Mouse (Mus musculus) stomach, embryonic 14.5 days (tissue): ENCODE data around the gene Pex16. TPM values are rescaled to one million over a fixed set of nuclear protein-coding genes. Genes with fewer than 3 reads are reported as not detected.
A peak's percentile ranks its signal among the peaks of the same experiment; 100 is the strongest.

Source experiments
- ATAC-seq: fragments of 200-750 bp; cut with Nextera tagmentation; 2 replicates; pipeline ENCODE4 v1.8.0; 2017; ENCODE audit warnings: low read depth, moderate TSS enrichment; ENCODE audit not compliant: insufficient number of reproducible peaks, insufficient read depth, low FRiP score
- H3K27ac ChIP-seq: fragments of 300-500 bp; sonication (generic); 2 replicates; pipeline ENCODE4 v1.5.1; 2014; ENCODE audit warnings: mild to moderate bottlenecking, low read length, moderate library complexity, mixed read lengths
- H3K27me3 ChIP-seq: fragments of 300-500 bp; sonication (generic); 2 replicates; pipeline ENCODE4 v1.6.1; 2014; ENCODE audit warnings: low read length, control low read depth, mixed read lengths; ENCODE audit not compliant: control insufficient read depth, insufficient read depth
- H3K36me3 ChIP-seq: fragments of 300-500 bp; sonication (generic); 2 replicates; pipeline ENCODE4 v1.6.1; 2014; ENCODE audit warnings: mild to moderate bottlenecking, control low read depth, low read length, moderate library complexity, mixed read lengths; ENCODE audit not compliant: control insufficient read depth, insufficient read depth
- H3K4me1 ChIP-seq: fragments of 300-500 bp; sonication (generic); 2 replicates; pipeline ENCODE4 v1.6.1; 2014; ENCODE audit warnings: low read length, control low read depth, mixed read lengths; ENCODE audit not compliant: control insufficient read depth, insufficient read depth
- H3K4me2 ChIP-seq: fragments of 300-500 bp; sonication (generic); replicated peaks from 2 replicates; pipeline ENCODE4 v1.6.1; 2014; ENCODE audit warnings: low read depth, low read length, control low read depth
- H3K4me3 ChIP-seq: fragments of 300-500 bp; sonication (generic); 2 replicates; pipeline ENCODE4 v1.5.1; 2014; ENCODE audit warnings: low read depth, low read length, control low read depth
- H3K9ac ChIP-seq: fragments of 300-500 bp; sonication (generic); replicated peaks from 2 replicates; pipeline ENCODE4 v1.6.1; 2014; ENCODE audit warnings: low read depth, mild to moderate bottlenecking, control low read depth, low read length, moderate library complexity, mixed read lengths
- H3K9me3 ChIP-seq: fragments of 300-500 bp; sonication (generic); 2 replicates; pipeline ENCODE4 v1.6.1; 2016; ENCODE audit warnings: low read depth, low read length, control low read depth; ENCODE audit not compliant: control insufficient read depth
- WGBS: fragments of 180-500 bp; shearing (Covaris S2); extraction: QIAGEN DNeasy Blood & Tissue Kit; methylation state at CpG from one replicate; pipeline ENCODE4 v1.1.7; 2014; 5-methylcytosine and 5-hydroxymethylcytosine counted together
- polyA plus RNA-seq: library from polyadenylated mRNA; unstranded; fragments of >200 nt; fragmentation: Nextera tagmentation; extraction: Ambion mirVana; gene quantifications from 2 replicates; pipeline ENCODE4 v1.2.1, GENCODE M21; 2014

The Pex16 gene
- polyA plus RNA-seq, 1 experiment from 2014 or later: 23.2 TPM

DNA sequence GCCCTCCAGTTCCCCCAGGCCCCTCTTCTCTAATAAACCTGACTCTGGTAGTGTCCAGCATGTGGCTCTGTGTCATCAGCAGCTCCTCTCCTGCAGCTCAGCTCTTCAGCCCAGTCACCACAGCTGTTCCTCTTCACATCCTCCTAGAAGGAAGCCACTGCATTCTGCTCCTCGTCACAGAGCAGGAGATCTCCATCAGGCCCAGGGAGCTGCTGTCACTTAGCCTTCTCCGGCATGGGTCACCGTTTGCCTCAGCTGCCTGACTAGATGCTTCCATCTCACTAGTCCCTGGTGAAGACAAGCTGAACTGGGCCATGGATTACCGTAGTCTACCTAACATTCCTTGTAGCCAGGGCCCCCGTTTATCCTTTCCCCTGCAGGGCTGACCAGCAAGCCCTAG is 6.7 kb downstream of the Pex16 start:
- no peaks in the 10 kb centered on the region for H3K27me3 ChIP-seq
- H3K4me2 ChIP-seq: no peak overlapping the region
- WGBS: 58% methylated on average over 5 of the region's 5 CpGs
- peaks cover 46% of the 10 kb centered on the region for H3K36me3 ChIP-seq
- H3K9ac ChIP-seq: no peak overlapping the region
- no peak overlapping the region for H3K27ac ChIP-seq
- peaks cover 3% of the 10 kb centered on the region; the same call in 1 of the 2 replicates for H3K4me1 ChIP-seq
- no peaks in the 10 kb centered on the region for H3K9me3 ChIP-seq
- H3K4me3 ChIP-seq: no peak overlapping the region
- ATAC-seq: no peak

DNA sequence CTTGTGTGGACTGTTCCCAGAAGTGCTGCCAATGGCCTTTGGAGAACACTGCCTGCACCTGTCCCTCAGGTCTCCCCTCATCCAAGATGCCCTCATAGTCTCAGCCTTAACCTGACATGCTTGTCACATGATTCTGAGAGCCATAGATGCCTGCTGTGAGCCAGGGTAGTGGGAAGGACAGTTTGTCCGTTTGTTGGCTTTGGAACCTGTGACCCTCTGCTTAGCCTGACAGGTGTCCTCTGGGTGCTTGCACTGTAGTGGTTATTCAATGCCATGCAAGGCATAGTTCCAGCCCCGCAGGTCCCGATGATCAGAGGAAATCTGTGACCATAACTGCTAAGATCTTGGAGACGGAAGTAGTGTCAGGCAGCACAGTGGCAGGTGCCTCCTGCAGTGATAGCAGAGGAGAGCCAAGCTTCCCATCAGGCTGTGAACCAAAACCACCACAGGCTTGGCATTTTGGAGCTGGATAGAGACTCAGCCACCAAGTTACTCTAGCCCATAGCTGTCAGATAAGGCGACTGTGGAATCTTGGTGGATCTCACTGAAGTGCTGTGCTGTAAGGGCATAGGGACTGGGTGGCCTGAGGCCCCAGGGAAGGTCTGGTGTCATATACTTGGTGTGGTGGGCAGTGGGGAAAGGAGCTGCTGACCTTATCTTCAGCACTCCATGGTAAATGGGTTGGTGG is 7.6 kb downstream of the Pex16 start, which contains the start of gene 1700029I15Rik:
Gene 1700029I15Rik (plus strand): TSS at position 638 of the 688 bp plus-strand sequence.
- H3K4me3 ChIP-seq: no peak within 1 kb of the TSS
- peaks cover 53% of the 10 kb centered on the region for H3K36me3 ChIP-seq
- H3K4me1 ChIP-seq: no peaks in the 10 kb centered on the region
- H3K27me3 ChIP-seq: no peaks in the 10 kb centered on the region
- no peaks in the 10 kb centered on the region for H3K9me3 ChIP-seq
- ATAC-seq: no peak
- 83% methylated on average over 5 of the region's 5 CpGs for WGBS
- H3K9ac ChIP-seq: no peak within 1 kb of the TSS
- no peak within 1 kb of the TSS for H3K4me2 ChIP-seq
- no peak within 1 kb of the TSS for H3K27ac ChIP-seq

DNA sequence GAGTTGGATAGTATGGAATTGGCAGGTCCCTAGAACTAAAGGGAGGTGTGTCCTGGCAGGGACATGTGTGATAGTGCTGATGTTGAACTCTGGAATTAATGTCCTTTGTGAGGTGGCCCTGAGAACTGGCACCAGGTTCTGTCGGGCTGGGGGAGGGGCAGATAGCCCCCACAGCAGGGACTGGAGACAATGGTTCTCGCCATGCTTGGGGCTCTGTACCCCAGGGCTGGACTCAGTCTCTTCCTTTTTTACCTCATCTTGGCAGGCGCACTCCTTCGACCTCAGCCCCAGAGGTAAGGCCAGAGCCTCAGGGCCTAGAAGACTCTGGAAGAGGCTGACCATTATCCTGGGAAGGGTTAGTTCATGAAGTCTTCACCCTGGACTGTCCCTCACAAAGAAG is 8.3 kb downstream of the Pex16 start:
- Histone ChIP-seq H3K4me1 (peaks cover 2% of the 10 kb centered on the region; the same call in 1 of the 2 replicates), H3K9me3 (no peaks in the 10 kb centered on the region), H3K4me2 (no peak overlapping the region), H3K36me3 (peaks cover 53% of the 10 kb centered on the region), H3K4me3 (no peak overlapping the region), H3K27ac (no peak overlapping the region), H3K27me3 (no peaks in the 10 kb centered on the region), H3K9ac (no peak overlapping the region)
- WGBS: 73% methylated on average over 4 of the region's 4 CpGs
- no peak for ATAC-seq

DNA sequence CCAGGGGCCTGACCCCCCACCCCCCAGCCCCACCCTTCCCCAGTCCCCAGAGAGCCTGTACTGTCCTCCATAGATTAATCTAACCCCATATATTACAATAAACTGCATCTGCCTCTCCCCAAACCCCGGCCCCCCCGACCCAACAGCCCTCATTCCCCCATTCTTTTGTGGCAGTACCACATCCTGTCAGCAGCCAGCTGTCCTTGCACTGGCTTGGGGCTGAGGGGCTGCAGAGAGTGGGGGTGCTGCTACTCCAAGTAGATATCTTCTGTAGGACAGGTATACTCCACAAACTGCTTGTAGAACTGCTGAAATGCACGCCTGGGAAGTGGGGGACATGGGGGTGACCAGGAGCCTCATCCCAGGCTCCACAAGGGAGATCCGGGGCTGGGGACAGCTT is 9.6 kb downstream of the Pex16 start:
- H3K36me3 ChIP-seq: peaks cover 49% of the 10 kb centered on the region
- no peak overlapping the region for H3K4me3 ChIP-seq
- no peak overlapping the region for H3K27ac ChIP-seq
- 74% methylated on average over 4 of the region's 4 CpGs for WGBS
- H3K4me1 ChIP-seq: peaks cover 10% of the 10 kb centered on the region
- H3K27me3 ChIP-seq: no peaks in the 10 kb centered on the region
- no peaks in the 10 kb centered on the region for H3K9me3 ChIP-seq
- ATAC-seq: no peak
- no peak overlapping the region for H3K4me2 ChIP-seq
- no peak overlapping the region for H3K9ac ChIP-seq

DNA sequence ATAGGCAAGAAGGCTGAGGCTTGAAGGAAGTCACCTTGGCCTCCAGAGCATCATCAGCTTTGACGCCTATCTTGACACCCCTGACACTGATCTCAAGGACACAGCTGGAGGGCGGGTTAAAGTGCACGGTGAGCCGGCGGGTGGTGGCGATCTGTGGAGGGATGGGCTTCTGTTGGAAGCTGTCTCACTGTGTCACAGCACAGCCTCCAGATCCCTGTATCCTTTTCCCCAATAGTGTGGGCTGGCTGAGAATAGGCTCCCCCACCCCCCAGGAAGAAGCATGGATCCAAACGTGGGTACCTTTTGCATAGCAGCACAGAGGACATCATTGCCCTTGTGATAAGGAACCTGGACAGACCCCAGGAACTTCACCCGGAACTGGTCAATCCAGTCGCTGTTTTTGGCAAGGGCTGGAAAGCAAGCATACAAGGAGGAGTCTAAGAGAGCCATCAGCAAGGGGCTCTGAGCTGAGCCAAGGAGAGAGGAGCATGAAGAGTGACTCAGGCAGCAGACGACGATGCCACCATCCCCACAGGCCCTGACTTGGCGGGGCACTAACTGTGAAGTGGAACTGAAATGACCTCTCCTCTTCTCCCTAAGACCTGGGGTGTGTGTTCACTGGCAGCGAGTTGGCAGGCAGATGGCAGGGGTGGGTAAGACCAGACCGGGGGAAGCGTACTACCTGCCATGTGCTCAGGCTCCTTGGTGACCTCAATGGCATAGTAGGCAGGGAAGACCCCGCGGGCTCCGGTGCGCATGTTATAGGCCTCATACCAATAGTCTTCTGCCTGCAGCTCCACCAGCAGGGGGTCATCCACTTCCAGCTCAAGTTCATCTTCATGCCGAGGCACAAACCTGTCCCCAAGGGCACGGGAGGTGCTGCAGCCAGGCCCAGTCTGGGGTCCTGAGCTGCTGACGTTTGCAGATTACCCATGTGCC is 10.9 kb downstream of the Pex16 start:
- peaks cover 18% of the 10 kb centered on the region for H3K4me1 ChIP-seq
- H3K9ac ChIP-seq: no peak overlapping the region
- no peak overlapping the region for H3K4me3 ChIP-seq
- 82% methylated on average over 22 of the region's 22 CpGs for WGBS
- no peak overlapping the region for H3K27ac ChIP-seq
- no peak overlapping the region for H3K4me2 ChIP-seq
- no peaks in the 10 kb centered on the region for H3K27me3 ChIP-seq
- H3K36me3 ChIP-seq: peaks cover 37% of the 10 kb centered on the region
- ATAC-seq: no peak
- no peaks in the 10 kb centered on the region for H3K9me3 ChIP-seq

DNA sequence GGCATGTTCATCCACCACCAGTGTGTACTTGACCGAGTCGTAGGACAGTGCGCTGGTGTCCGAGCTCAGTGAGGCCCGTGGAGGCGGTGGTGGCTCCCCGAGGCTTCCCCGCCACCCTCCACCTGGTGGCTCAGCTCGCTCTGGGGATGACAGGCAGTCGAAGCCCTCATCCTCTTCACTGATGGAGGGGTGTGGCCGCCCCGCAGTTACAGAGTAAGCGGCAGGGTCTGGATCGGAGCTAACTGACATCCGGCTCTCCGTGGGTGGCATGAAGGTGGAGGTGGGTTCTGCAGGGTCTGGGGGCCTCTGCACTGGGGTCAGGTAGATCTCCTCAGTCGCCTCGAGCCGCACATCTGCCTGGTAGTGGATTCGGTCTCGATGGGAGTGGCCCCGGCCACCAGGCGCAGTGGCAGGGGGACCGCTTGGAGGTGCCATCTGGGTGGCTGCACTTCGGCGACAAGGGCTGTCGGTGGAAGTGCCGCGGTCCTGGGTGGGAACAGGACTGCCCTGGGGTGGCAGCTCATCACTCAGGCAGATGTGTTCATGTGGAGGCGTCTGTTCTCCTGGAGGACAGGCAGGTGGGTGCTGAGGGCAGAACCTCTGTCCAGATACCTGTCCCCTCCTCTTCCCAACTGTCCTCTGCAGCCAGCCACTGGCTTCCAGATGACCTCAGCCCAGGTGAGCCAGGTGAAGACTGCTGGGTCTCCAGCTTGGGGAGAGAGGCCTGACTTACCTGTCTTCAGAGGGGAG is 12.5 kb downstream of the Pex16 start:
- H3K9me3 ChIP-seq: no peaks in the 10 kb centered on the region
- WGBS: 87% methylated on average over 30 of the region's 30 CpGs

DNA sequence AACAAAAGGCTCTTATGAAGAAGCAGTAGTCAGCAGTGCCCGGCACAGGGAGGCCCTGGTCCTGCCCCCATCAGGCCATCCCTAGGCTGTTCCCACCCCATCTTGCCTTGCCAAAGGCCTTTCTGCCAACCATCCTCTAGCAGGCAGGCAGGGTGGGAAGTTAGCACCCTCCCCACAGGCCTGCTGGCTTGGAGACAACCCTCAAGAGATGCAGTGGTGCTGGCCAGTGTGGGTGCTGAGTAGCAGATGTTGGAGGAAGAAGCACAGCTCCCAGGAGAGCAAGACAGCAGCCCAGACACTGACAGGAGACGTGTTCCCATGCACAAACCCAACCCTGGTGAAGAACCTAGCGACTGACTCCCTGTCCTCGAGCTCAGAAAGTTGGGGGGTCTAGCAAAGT is 13.2 kb downstream of the Pex16 start:
- ATAC-seq: no peak
- H3K9me3 ChIP-seq: no peaks in the 10 kb centered on the region
- 85% methylated on average over 4 of the region's 4 CpGs for WGBS
- peaks cover 27% of the 10 kb centered on the region for H3K36me3 ChIP-seq
- peak overlapping the region; percentile 82; the same call in 1 of the 2 replicates for H3K4me2 ChIP-seq
- H3K27me3 ChIP-seq: no peaks in the 10 kb centered on the region
- H3K4me3 ChIP-seq: no peak overlapping the region
- no peak overlapping the region for H3K27ac ChIP-seq
- H3K9ac ChIP-seq: no peak overlapping the region
- H3K4me1 ChIP-seq: peaks cover 38% of the 10 kb centered on the region

More for the DNA sequence above, 12.5 kb downstream of the Pex16 start:
- H3K27ac ChIP-seq: no peak overlapping the region
- peaks cover 34% of the 10 kb centered on the region for H3K36me3 ChIP-seq
- H3K4me1 ChIP-seq: peaks cover 32% of the 10 kb centered on the region
- ATAC-seq: no peak
- H3K4me3 ChIP-seq: no peak overlapping the region
- no peak overlapping the region for H3K4me2 ChIP-seq
- H3K27me3 ChIP-seq: no peaks in the 10 kb centered on the region
- H3K9ac ChIP-seq: no peak overlapping the region

DNA sequence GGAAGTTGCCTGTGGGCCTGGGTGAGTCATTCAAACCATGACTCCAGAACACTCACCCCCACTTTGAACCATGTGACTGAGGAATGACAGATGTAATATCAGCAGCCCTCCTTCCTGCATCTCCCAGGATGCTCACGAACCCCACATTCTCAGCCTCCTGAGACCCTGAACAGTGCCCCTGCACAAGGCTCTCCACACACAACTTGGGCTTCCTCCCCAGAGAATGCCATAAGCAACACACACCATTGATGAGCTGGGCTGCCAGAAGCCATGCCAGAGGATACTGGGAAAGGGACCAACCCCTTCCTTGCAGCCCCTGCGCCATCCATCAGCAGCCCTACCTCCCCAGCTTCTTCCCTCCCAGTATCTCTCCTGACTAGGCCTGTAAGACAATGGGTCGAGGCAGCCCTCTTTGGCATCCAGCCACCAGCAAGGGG is 13.6 kb downstream of the Pex16 start:
- Histone ChIP-seq H3K4me1 (peaks cover 38% of the 10 kb centered on the region), H3K9ac (no peak overlapping the region; the same call in 1 of the 2 replicates), H3K27ac (no peak overlapping the region), H3K4me2 (peak overlapping the region; percentile 82), H3K4me3 (peak overlapping the region; percentile 68), H3K36me3 (peaks cover 24% of the 10 kb centered on the region), H3K27me3 (no peaks in the 10 kb centered on the region), H3K9me3 (no peaks in the 10 kb centered on the region)
- ATAC-seq: no peak
- WGBS: 47% methylated on average over 3 of the region's 3 CpGs
